Mouse (Mus musculus): ENCODE results near the gene 2610028H24Rik. TPM values are rescaled to one million over a fixed set of nuclear protein-coding genes. Genes with fewer than 3 reads are reported as not detected.

Gene 2610028H24Rik
- polyA plus RNA-seq, 1 experiment from 2014 or later = not detected

- ChIA-PET CTCF (interaction anchor here (1.0 to 2.3 kb wide), 3 partner anchors 9 to 14 kb away, joined by 3 to 6 read pairs (median 5); no protein-coding TSS in a partner anchor), POLR2A (no interaction called here)
- no peak for ATAC-seq
- no peak for DNase-seq (ENCODE audit: low read depth, low spot score)
- TF ChIP-seq CTCF (IDR thresholded peaks at IDR 0.05) = no peak
- H3K27me3 ChIP-seq = no peaks in the 10 kb centered on the region
- in situ Hi-C loops (cut with MboI; ENCODE audit: low pct_unique_long_range_greater_than_20kb) = no loop called here
These were observed 39.4 kb downstream of the 2610028H24Rik start for GRCm38 (mm10) chr10:76488265-76488664.

- no peak for ATAC-seq
- in situ Hi-C loops (cut with MboI; ENCODE audit: low pct_unique_long_range_greater_than_20kb) = no loop called here
- DNase-seq (ENCODE audit: low read depth, low spot score) = no peak
- no peaks in the 10 kb centered on the region for H3K27me3 ChIP-seq
- ChIA-PET POLR2A (no interaction called here), CTCF (interaction anchor here (1.6 to 2.3 kb wide), 2 partner anchors 10 to 13 kb away, joined by 5 to 6 read pairs; no protein-coding TSS in a partner anchor)
- TF ChIP-seq CTCF (IDR thresholded peaks at IDR 0.05) = no peak
These were observed 40.3 kb downstream of the 2610028H24Rik start for GRCm38 (mm10) chr10:76489205-76489604.

GRCm38 (mm10) chr10:76493527-76493926 lies 44.6 kb downstream of the 2610028H24Rik start:
- POLR2A ChIA-PET = no interaction called here
- TF ChIP-seq CTCF (IDR thresholded peaks at IDR 0.05) = no peak
- CTCF ChIA-PET = no interaction called here
- in situ Hi-C loops (cut with MboI; ENCODE audit: low pct_unique_long_range_greater_than_20kb) = no loop called here
- H3K27me3 ChIP-seq = no peaks in the 10 kb centered on the region
- no peak for ATAC-seq
- no peak for DNase-seq (ENCODE audit: low read depth, low spot score)

GRCm38 (mm10) chr10:76495501-76495900 lies 46.6 kb downstream of the 2610028H24Rik start:
- in situ Hi-C loops (cut with MboI; ENCODE audit: low pct_unique_long_range_greater_than_20kb) = no loop called here
- CTCF ChIA-PET = interaction anchor here (0.6 kb wide), 1 partner anchor 17 kb away, joined by 3 read pairs; no protein-coding TSS in a partner anchor
- H3K27me3 ChIP-seq = no peaks in the 10 kb centered on the region
- DNase-seq (ENCODE audit: low read depth, low spot score) = no peak
- ATAC-seq = no peak
- no peak for TF ChIP-seq CTCF (IDR thresholded peaks at IDR 0.05)
- POLR2A ChIA-PET = no interaction called here

- POLR2A ChIA-PET = no interaction called here
- ATAC-seq = no peak
- no peaks in the 10 kb centered on the region for H3K27me3 ChIP-seq
- DNase-seq (ENCODE audit: low read depth, low spot score) = no peak
- CTCF ChIA-PET = interaction anchor here (1.1 kb wide), 1 partner anchor 14 kb away, joined by 3 read pairs; no protein-coding TSS in a partner anchor
- in situ Hi-C loops (cut with MboI; ENCODE audit: low pct_unique_long_range_greater_than_20kb) = no loop called here
- TF ChIP-seq CTCF (IDR thresholded peaks at IDR 0.05) = no peak
These were observed 47.5 kb downstream of the 2610028H24Rik start for GRCm38 (mm10) chr10:76496366-76496765.

GRCm38 (mm10) chr10:76497522-76497921 lies 48.6 kb downstream of the 2610028H24Rik start:
- TF ChIP-seq CTCF (IDR thresholded peaks at IDR 0.05) = no peak
- H3K27me3 ChIP-seq = no peaks in the 10 kb centered on the region
- ChIA-PET POLR2A (no interaction called here), CTCF (no interaction called here)
- no peak for ATAC-seq
- in situ Hi-C loops (cut with MboI; ENCODE audit: low pct_unique_long_range_greater_than_20kb) = no loop called here
- no peak for DNase-seq (ENCODE audit: low read depth, low spot score)

GRCm38 (mm10) chr10:76504271-76504943 lies 55.5 kb downstream of the 2610028H24Rik start:
- ATAC-seq (no peak), DNase-seq (ENCODE audit: low read depth, low spot score) (no peak)
- no peaks in the 10 kb centered on the region for H3K27me3 ChIP-seq
- no peak for TF ChIP-seq CTCF (IDR thresholded peaks at IDR 0.05)
- in situ Hi-C loops (cut with MboI; ENCODE audit: low pct_unique_long_range_greater_than_20kb) = no loop called here
- ChIA-PET POLR2A (no interaction called here), CTCF (no interaction called here)

GRCm38 (mm10) chr10:76505865-76506264 lies 57.0 kb downstream of the 2610028H24Rik start:
- ChIA-PET CTCF (no interaction called here), POLR2A (interaction anchor here (0.9 kb wide), 1 partner anchor 32 kb away, joined by 3 read pairs; no protein-coding TSS in a partner anchor)
- DNase-seq (ENCODE audit: low read depth, low spot score) = no peak
- no peak for TF ChIP-seq CTCF (IDR thresholded peaks at IDR 0.05)
- in situ Hi-C loops (cut with MboI; ENCODE audit: low pct_unique_long_range_greater_than_20kb) = no loop called here
- no peak for ATAC-seq
- no peaks in the 10 kb centered on the region for H3K27me3 ChIP-seq

Other genes with a start within 250 kb of the 2610028H24Rik start
- gene Prmt2, start 211.2 kb upstream of the 2610028H24Rik start, polyA plus RNA-seq (2021) = 45.8 TPM
- gene S100b, start 195.2 kb upstream of the 2610028H24Rik start, polyA plus RNA-seq (2021) = 0.26 TPM
- 47.9 TPM for gene Dip2a, start 103.8 kb upstream of the 2610028H24Rik start, polyA plus RNA-seq (2021)
- gene AC141477.1, start 8.6 kb upstream of the 2610028H24Rik start, polyA plus RNA-seq (2021) = not detected
- gene Pcnt, start 6.3 kb upstream of the 2610028H24Rik start, polyA plus RNA-seq (2021) = 20.1 TPM
- gene Mcm3ap, start 19.8 kb downstream of the 2610028H24Rik start, polyA plus RNA-seq (2021) = 61.5 TPM
- gene Ybey, start 20.0 kb downstream of the 2610028H24Rik start, polyA plus RNA-seq (2021) = 2.6 TPM
- 17.4 TPM for gene Lss, start 82.5 kb downstream of the 2610028H24Rik start, polyA plus RNA-seq (2021)
- not detected for gene Spatc1l, start 113.2 kb downstream of the 2610028H24Rik start, polyA plus RNA-seq (2021)
- 0.17 TPM for gene Ftcd, start 126.6 kb downstream of the 2610028H24Rik start, polyA plus RNA-seq (2021)
- gene Col6a2, start 174.5 kb downstream of the 2610028H24Rik start, polyA plus RNA-seq (2021) = 6.2 TPM

Data from Patski (cell line).